Mouse (Mus musculus) embryo, embryonic 11 days (tissue): ENCODE measurements around the gene Kalrn.
A peak's percentile ranks its signal among the peaks of the same experiment; 100 is the strongest.

ENCODE experiments used
- DNase-seq: peaks from one replicate; pipeline ENCODE4 v3.0.0-alpha.2; 2015

Gene Kalrn

DNA sequence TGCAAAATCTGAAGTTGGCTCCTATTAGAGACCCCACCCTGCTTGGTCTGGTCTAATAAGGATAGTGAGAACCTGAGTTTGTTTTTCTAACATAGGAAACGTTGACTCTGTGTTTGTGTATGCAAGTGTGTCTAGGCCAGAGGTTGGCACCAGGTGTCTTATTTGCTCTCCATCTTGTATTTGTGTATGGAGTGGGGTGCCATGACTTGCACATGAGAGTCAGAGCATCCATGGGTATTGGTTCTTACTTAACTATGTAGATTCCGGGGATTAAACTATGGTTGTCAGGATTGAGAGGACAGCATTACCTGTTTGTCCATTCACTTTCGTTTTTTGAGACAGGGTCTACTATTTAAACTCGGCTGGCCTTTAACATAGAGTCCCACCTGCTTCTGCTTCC is 620.3 kb downstream of the Kalrn start:
- no peak for DNase-seq

- peak; percentile 87 for DNase-seq
Observed at GRCm38 (mm10) chr16:33950830-33951229, 622.5 kb downstream of the Kalrn start.

DNA sequence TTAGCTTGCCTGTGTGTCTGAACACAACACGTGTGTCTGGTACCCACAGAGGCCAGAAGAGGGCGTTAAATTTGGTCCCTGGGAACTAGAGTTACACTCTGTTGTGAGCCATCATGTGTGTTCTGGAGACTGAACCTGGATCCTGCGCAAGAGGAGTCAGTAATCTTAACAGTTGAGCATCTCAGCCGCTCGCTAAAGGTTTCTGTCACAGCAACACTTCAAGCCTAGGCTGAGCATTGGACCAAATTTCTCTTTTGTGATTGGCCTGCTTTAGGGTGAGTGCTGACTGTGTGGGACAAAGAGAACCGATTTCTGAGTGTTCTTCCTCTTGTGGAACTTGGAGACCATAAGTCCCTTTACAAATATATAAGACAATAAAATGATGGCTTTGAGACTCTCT is 622.9 kb downstream of the Kalrn start:
- no peak for DNase-seq

DNA sequence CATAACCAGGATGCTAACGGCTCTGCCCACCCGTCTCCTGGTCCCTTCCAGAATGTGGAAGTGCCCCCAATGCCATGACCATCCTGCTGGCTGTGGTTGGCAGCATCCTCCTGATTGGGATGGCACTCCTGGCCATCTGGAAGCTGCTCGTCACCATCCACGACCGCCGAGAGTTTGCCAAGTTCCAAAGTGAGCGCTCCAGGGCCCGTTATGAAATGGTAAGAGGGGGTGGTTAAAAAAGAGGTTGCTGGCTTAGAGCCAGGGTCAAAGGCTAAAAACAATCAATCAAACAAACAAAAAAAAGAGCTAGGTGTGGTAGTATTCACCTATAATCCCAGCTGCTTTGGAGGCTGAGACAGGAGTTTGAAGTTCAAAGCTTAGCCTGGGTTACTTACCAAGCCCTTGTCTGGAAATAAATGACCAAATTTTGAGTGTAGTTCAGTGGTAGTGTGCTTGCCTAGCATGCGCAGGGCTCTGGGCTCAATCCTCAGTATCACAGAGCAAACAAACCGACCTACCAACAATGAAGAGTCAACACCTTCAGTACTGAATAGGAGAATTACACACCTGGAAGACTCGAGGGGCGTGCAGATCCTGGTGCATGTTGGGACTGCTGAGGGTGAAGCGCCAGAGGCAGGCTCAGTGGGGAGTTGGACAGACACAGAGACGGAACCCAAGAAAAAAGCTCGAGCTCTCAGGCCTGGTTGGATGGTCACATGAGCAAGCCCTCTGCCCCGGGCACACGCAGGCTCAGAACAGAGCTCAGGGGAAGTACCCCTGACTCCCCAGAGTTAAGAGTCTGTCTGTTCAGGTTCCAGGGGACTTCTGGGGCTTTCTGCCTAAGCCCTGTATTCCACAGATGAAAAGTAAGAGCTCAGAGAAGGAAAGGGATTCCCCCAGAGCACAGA is 625.4 kb downstream of the Kalrn start:
- DNase-seq: no peak

DNA sequence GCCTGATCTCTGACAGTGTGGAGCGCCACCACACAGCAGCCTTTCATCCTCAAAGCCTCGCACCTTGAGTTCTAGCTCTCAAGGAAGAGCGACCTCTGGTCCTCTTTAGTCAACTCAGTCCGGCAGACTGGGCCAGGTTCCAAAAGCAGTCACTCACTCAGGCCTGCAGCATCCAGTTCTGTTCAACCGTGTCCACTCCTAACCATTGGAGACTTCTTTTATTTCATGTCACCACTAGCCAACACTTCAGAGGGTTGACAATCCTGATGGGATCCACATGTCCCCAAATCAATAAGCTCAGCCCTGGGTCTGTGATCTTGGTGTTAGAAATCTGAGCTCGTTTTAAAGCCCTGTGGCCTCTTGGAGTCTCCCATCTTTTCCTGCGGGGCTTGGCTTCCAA is 627.3 kb downstream of the Kalrn start:
- no peak for DNase-seq

- peak; percentile 68 for DNase-seq
Observed at GRCm38 (mm10) chr16:33944772-33945171, 628.6 kb downstream of the Kalrn start.

- no peak for DNase-seq
Observed at GRCm38 (mm10) chr16:33944126-33944525, 629.2 kb downstream of the Kalrn start.

DNA sequence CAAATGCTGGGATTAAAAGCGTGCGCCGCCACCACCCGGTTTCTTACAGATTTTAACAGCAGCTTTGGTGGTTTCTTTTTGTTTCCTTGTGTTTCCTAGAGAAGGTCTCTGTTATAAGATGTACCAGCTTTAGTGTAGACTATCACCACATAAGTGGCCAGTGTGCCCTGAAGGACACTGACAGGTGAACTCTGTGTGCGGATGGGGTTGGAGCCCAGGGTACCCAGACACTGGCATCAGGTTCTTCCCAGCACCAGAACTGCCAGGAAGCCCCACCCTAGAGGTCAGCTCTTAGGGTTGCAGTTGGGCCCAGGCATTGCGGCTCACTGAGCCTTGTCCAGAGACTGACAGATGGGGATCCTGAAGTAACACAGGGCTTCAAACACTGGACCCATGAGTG is 629.9 kb downstream of the Kalrn start:
- DNase-seq: no peak

- peak; percentile 66 for DNase-seq
Observed at GRCm38 (mm10) chr16:33942341-33942740, 631.0 kb downstream of the Kalrn start.

GRCm38 (mm10) chr16:33941271-33941781 is 632.0 kb downstream of the Kalrn start:
- DNase-seq: peak; percentile 57

DNA sequence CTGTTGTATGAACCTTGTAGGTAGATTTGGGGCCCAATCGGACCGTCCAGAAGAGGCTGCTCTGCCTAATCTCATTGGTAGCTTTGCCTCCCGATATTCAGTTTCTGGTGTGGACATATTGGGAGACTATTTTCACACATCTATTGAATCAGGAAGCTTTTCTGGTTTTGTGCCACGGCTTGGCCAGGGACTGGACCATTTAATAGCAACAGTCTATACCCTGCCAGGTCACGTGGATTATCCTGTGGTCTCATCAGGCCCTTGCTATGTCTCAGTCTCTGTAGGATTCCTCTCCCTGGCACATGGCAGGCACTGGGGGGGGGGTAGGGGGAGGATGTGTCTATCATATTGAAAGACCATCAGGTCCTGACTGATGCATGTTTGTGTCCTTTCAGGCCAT is 633.2 kb downstream of the Kalrn start:
- DNase-seq: no peak

DNA sequence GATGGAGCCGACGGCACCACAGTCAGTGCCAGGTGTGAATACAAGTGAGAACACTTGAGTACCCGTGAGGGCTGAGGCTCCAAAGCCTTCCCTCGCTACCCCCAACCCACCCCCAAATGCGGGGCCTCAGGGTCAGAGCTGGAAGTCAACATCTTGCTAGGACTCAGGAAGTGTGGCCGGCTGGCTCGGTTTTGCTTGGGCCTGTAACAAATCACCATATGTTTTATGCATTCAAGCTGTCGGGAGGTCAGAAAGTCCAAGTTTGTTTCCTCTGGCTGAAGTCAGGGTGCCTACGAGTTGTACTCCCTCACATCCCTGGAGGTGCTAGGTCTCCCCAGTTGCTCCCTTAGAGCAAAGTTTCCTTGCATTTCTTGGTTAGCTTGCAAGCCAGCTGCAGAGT is 633.7 kb downstream of the Kalrn start:
- DNase-seq: peak; percentile 63

- no peak for DNase-seq
Observed at GRCm38 (mm10) chr16:33939133-33939531, 634.2 kb downstream of the Kalrn start.

DNA sequence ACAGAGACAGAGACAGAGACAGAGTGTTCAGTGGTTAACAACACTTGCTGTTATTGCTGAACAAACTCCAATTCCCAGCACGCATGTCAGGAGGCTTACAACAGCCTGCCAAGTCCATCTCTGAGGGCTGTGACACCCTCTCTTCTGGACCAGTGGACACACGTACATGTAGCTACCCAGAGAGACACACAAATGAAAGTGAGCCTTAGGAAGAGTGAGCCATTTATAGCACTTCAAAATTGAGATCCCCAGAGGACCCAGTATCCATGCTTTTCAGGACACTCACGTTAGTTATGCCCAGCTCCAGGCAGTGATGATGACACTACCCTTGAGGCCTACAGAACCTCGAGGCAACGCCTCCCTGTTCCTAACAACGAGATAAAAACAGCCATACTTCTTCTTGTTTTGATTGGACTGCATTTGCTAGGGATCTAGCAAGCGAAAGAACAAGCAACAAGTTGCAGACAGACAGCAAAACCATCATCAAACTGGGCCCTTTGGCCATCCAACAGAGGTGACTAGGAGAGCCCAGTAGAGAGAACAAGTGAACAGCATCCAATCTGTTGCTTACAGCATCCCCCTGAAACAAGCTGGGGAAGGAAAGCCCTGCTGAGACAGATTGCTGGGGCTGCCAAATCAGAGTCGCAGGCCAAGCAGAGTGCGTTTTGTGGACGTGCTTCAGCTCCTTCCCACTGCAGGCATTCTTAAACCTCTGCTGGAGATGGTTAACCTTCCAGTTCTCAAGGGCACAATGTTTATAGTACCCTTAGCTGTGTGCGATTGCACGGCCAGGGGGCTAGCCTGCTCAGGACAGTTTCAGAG is 634.8 kb downstream of the Kalrn start:
- DNase-seq: no peak

GRCm38 (mm10) chr16:33937567-33937966 is 635.8 kb downstream of the Kalrn start:
- DNase-seq: no peak

- DNase-seq: no peak
Observed at GRCm38 (mm10) chr16:33936885-33937284, 636.4 kb downstream of the Kalrn start.

DNA sequence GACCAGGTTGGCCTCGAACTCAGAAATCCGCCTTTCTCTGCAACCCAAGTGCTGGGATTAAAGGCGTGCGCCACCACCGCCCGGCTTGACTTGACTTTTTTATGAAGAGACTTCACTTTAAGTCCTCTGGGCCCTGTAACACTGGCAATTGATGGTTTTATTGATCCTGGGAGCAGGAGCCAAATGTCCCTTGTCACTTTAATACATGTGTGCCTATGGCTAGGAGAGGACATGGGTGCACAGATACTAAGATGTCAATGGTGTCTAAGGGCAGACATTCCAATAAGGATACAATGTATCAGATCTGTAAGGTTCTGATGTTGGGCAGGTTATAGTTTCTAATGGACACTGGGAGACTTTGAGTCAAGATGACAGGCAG is 637.9 kb downstream of the Kalrn start:
- no peak for DNase-seq

GRCm38 (mm10) chr16:33934701-33935406 is 638.5 kb downstream of the Kalrn start:
- no peak for DNase-seq

- DNase-seq: no peak
Observed at GRCm38 (mm10) chr16:33933411-33933810, 639.9 kb downstream of the Kalrn start.

DNA sequence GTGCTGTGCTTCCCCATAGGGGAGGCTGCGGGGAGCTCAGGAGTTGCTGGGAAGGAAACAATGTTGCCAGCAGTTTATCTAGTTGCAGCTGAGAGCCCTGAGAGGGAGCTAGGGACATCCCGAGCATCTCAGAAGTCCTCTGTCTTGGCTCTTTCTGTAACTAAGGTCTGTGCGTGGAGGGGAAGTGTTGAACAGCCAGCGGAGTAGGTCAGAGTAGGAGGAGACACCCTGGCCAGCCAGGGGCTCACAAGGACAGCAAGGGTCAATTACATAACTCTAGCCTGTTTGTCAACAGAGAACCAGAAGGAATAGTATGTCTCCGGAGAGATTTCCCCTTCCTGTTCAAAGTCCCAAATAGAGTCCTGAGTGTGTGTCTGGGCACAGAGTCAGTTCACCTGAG is 641.2 kb downstream of the Kalrn start:
- no peak for DNase-seq

GRCm38 (mm10) chr16:33931682-33932081 is 641.6 kb downstream of the Kalrn start:
- no peak for DNase-seq

DNA sequence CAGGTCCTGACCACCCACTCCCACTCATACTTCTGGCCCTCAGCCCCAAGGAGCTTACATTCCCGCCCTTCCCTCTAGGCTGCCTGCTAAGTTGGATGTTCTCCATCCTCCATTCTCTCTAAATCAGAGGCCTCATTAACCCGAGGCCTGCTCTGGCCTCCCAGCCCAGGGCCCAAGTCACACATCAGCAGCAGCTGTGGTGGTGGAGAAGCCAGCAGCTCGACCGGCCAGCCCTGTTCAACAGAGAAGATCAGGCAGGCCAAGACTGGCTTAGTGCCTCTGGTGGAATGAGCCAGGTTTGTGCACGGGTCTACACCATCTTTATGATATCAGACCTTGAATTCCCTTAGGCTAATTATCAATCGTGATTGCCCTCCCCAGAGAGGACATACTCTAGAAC is 642.5 kb downstream of the Kalrn start:
- DNase-seq: no peak

DNA sequence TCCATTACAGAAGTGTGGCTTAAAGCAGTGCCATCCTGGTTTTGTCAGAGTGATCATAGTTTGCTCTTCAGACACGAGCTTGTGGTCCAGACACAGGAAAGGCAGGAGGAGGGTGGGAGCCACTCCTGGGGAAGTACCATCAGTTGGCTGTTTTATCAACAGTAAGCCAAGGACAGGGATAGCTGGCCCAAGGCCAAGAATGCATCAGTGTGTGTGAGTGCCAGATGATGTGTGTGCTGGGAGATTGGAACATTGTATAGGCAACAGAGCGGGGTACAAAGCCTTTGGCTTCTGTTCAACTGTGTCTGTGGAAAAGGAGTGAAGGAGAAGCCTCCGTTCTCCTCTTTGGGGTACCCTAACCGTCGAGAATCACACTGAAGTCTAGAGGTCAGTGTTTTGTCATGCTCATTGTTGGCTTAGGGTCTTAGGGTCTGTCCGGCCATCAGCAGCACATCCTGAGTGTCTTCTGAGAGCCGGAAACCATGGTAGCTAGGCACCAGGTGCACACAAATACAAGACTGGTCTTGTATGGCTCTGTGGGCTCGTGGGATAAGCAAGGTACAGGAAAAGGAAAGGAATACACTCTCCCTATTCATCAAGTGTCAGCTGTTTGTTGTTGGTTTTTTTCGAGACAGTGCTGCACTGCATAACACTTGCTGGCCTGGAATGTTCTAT is 644.4 kb downstream of the Kalrn start:
- DNase-seq: no peak
